Mouse (Mus musculus): ENCODE measurements around the gene Gtpbp8.

Gene Gtpbp8

GRCm38 (mm10) chr16:44691561-44692141, 54.5 kb downstream of the Gtpbp8 start:
- in situ Hi-C loops (cut with MboI, MseI): no loop called here

GRCm38 (mm10) chr16:44691066-44691465, 55.1 kb downstream of the Gtpbp8 start:
- in situ Hi-C loops (cut with MboI, MseI): no loop called here

GRCm38 (mm10) chr16:44690501-44690900, 55.7 kb downstream of the Gtpbp8 start:
- in situ Hi-C loops (cut with MboI, MseI): no loop called here

- in situ Hi-C loops (cut with MboI, MseI): no loop called here
These were observed 57.7 kb downstream of the Gtpbp8 start for GRCm38 (mm10) chr16:44688507-44688906.

- in situ Hi-C loops (cut with MboI, MseI): no loop called here
These were observed 58.3 kb downstream of the Gtpbp8 start for GRCm38 (mm10) chr16:44687719-44688420.

GRCm38 (mm10) chr16:44686991-44687718, 59.0 kb downstream of the Gtpbp8 start:
- in situ Hi-C loops (cut with MboI, MseI): no loop called here

Measured in T-helper 17 cell (primary cell).